Mouse (Mus musculus) embryonic fibroblast, embryonic 13.5 days (primary cell): Measurements from ENCODE around the gene Cacng5.

ENCODE experiments used
- CTCF ChIP-seq: IDR thresholded peaks from 2 replicates; pipeline ENCODE4 v1.5.1; 2011; ENCODE audit warnings: mild to moderate bottlenecking, control low read depth, low read length, moderate library complexity, borderline replicate concordance; ENCODE audit not compliant: insufficient read depth
- POLR2A ChIP-seq: IDR thresholded peaks from 2 replicates; pipeline ENCODE4 v1.6.1; 2011; ENCODE audit warnings: low read depth, mild to moderate bottlenecking, control low read depth, low read length, moderate library complexity

GRCm38 (mm10) chr11:107950211-107950610, 35.4 kb upstream of the Cacng5 start:
- TF ChIP-seq CTCF = no peak
- no peak for TF ChIP-seq POLR2A
